Mouse (Mus musculus): ENCODE measurements around the gene Sirt7.

Gene Sirt7

GRCm38 (mm10) chr11:120581490-120582267, 43.4 kb downstream of the Sirt7 start, which contains the start of gene Arhgdia:
Gene Arhgdia, minus strand, starts transcription at chr11:120581624.
- peak; percentile 86 to 94 for DNase-seq

- DNase-seq = peak; percentile 36 to 53
Observed at GRCm38 (mm10) chr11:120580871-120581331, 44.1 kb downstream of the Sirt7 start.

- DNase-seq = peak; percentile 37 to 74
Observed at GRCm38 (mm10) chr11:120580190-120580589, 44.9 kb downstream of the Sirt7 start.

- peak; percentile 80 to 83 for DNase-seq
Observed at GRCm38 (mm10) chr11:120579316-120580107, 45.5 kb downstream of the Sirt7 start.

GRCm38 (mm10) chr11:120578694-120579243, 46.3 kb downstream of the Sirt7 start:
- peak in 1 of 2 experiments; percentile 71 for DNase-seq

- peak; percentile 62 to 82 for DNase-seq
Observed at GRCm38 (mm10) chr11:120578024-120578693, 46.9 kb downstream of the Sirt7 start.

- peak; percentile 59 to 82 for DNase-seq
Observed at GRCm38 (mm10) chr11:120577211-120578023, 47.6 kb downstream of the Sirt7 start.

GRCm38 (mm10) chr11:120576365-120576981, 48.6 kb downstream of the Sirt7 start:
- peak; percentile 76 to 92 for DNase-seq

GRCm38 (mm10) chr11:120575940-120576339, 49.1 kb downstream of the Sirt7 start:
- no peak for DNase-seq

GRCm38 (mm10) chr11:120575046-120575445, 50.0 kb downstream of the Sirt7 start:
- no peak for DNase-seq

- no peak for DNase-seq
Observed at GRCm38 (mm10) chr11:120574278-120574600, 50.8 kb downstream of the Sirt7 start.

GRCm38 (mm10) chr11:120573585-120574277, 51.3 kb downstream of the Sirt7 start:
- DNase-seq = no peak

- peak; percentile 100 for DNase-seq
Observed at GRCm38 (mm10) chr11:120572752-120573584, 52.1 kb downstream of the Sirt7 start, which contains the start of gene P4hb. Gene P4hb, minus strand, starts transcription at chr11:120573253.

GRCm38 (mm10) chr11:120572417-120572751, 52.7 kb downstream of the Sirt7 start:
- DNase-seq = no peak

- DNase-seq = no peak
Observed at GRCm38 (mm10) chr11:120571754-120572416, 53.2 kb downstream of the Sirt7 start.

- no peak for DNase-seq
Observed at GRCm38 (mm10) chr11:120571122-120571521, 53.9 kb downstream of the Sirt7 start.

Data from kidney, postnatal 25 days (tissue).